Mouse (Mus musculus) lung, embryonic 16.5 days (tissue): ENCODE results near the gene Cdh15. TPM values are rescaled to one million over a fixed set of nuclear protein-coding genes. Genes with fewer than 3 reads are reported as not detected.

Source experiments
- ATAC-seq: fragments of 200-750 bp; cut with Nextera tagmentation; 2 replicates; pipeline ENCODE4 v1.8.0; 2017; ENCODE audit warnings: low read depth, mild to moderate bottlenecking, moderate library complexity
- H3K27ac ChIP-seq: fragments of 300-500 bp; sonication (generic); 2 replicates; pipeline ENCODE4 v1.5.1; 2014; ENCODE audit warnings: mild to moderate bottlenecking, control low read depth, low read length
- H3K27me3 ChIP-seq: fragments of 300-500 bp; sonication (generic); 2 replicates; pipeline ENCODE4 v1.6.1; 2014; ENCODE audit warnings: low read depth, low read length, mixed read lengths; ENCODE audit not compliant: control insufficient read depth, insufficient read depth
- H3K36me3 ChIP-seq: fragments of 300-500 bp; sonication (generic); 2 replicates; pipeline ENCODE4 v1.6.1; 2014; ENCODE audit warnings: low read length; ENCODE audit not compliant: control insufficient read depth, insufficient read depth
- H3K4me1 ChIP-seq: fragments of 300-500 bp; sonication (generic); replicated peaks from 2 replicates; pipeline ENCODE4 v1.6.1; 2014; ENCODE audit warnings: low read length, mixed read lengths; ENCODE audit not compliant: control insufficient read depth, insufficient read depth
- H3K4me2 ChIP-seq: fragments of 300-500 bp; sonication (generic); 2 replicates; pipeline ENCODE4 v1.6.1; 2014; ENCODE audit warnings: low read depth, low read length, control low read depth
- H3K4me3 ChIP-seq: fragments of 300-500 bp; sonication (generic); 2 replicates; pipeline ENCODE4 v1.5.1; 2014; ENCODE audit warnings: mild to moderate bottlenecking, low read length, control low read depth
- H3K9ac ChIP-seq: fragments of 300-500 bp; sonication (generic); 2 replicates; pipeline ENCODE4 v1.6.1; 2014; ENCODE audit warnings: low read length, control low read depth
- H3K9me3 ChIP-seq: fragments of 300-500 bp; sonication (generic); 2 replicates; pipeline ENCODE4 v1.6.1; 2016; ENCODE audit warnings: low read length; ENCODE audit not compliant: control insufficient read depth
- WGBS: fragments of 180-500 bp; shearing (Covaris S2); extraction: QIAGEN DNeasy Blood & Tissue Kit; methylation state at CpG from one replicate; pipeline ENCODE4 v1.1.7; 2014; 5-methylcytosine and 5-hydroxymethylcytosine counted together
- polyA plus RNA-seq: library from polyadenylated mRNA; unstranded; fragments of >200 nt; fragmentation: Nextera tagmentation; extraction: Ambion mirVana; gene quantifications from 2 replicates; pipeline ENCODE4 v1.2.1, GENCODE M21; 2015

The Cdh15 gene
- polyA plus RNA-seq, 1 experiment from 2014 or later, result 0.49 TPM

DNA sequence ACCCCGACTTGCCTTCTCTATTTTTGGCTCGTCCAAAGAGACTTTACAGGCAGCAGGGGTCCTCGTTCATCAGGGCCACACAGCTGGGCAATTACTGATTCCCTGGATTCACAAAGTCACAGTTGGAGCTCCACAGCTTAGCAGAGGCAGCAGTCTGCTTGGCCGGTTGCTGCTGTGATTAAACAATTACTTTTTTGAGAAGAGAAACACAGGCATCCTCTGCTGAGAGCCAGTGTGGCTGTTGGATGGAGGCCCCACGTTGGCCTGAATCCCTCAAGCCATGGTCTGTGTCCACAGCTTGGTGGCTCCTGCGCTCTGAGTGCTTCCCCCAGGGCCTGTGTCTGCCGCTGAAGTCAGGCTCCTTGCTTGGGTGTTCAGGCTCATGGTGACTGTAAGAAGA lies 33.2 kb upstream of the Cdh15 start:
- H3K9ac ChIP-seq, result no peak overlapping the region

DNA sequence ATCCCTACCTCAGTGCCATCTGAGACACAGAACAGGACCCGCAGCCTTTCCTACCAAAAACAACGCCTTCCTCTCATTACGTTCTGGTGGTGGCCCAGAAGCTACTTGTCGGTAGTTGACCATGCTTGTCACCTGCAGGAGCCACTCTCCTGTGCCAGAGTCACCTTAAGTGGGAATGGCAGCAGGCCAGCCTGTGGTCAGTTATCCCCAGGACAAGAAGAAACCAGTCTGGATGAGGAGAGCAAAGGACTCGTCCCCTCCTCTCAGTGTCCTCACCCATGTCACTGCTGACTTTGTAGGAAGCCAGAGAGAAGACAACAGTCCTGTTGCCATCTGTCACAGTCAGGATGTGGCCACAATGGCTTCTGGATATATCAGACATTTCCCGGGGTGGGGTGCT lies 30.8 kb upstream of the Cdh15 start:
- Histone ChIP-seq H3K4me1 (no peaks in the 10 kb centered on the region), H3K27me3 (no peaks in the 10 kb centered on the region), H3K27ac (no peak overlapping the region), H3K4me3 (no peak overlapping the region), H3K4me2 (no peak overlapping the region), H3K36me3 (peaks cover 3% of the 10 kb centered on the region; the same call in 1 of the 2 replicates), H3K9ac (no peak overlapping the region), H3K9me3 (no peaks in the 10 kb centered on the region)
- ATAC-seq, result no peak
- 87% methylated on average over 6 of the region's 6 CpGs for WGBS

More for the DNA sequence above, 33.2 kb upstream of the Cdh15 start:
- WGBS, result 39% methylated on average over 7 of the region's 7 CpGs
- Histone ChIP-seq H3K4me1 (no peaks in the 10 kb centered on the region), H3K27ac (no peak overlapping the region), H3K36me3 (peaks cover 3% of the 10 kb centered on the region; the same call in 1 of the 2 replicates), H3K27me3 (no peaks in the 10 kb centered on the region), H3K4me3 (no peak overlapping the region), H3K4me2 (no peak overlapping the region), H3K9me3 (no peaks in the 10 kb centered on the region)
- no peak for ATAC-seq

DNA sequence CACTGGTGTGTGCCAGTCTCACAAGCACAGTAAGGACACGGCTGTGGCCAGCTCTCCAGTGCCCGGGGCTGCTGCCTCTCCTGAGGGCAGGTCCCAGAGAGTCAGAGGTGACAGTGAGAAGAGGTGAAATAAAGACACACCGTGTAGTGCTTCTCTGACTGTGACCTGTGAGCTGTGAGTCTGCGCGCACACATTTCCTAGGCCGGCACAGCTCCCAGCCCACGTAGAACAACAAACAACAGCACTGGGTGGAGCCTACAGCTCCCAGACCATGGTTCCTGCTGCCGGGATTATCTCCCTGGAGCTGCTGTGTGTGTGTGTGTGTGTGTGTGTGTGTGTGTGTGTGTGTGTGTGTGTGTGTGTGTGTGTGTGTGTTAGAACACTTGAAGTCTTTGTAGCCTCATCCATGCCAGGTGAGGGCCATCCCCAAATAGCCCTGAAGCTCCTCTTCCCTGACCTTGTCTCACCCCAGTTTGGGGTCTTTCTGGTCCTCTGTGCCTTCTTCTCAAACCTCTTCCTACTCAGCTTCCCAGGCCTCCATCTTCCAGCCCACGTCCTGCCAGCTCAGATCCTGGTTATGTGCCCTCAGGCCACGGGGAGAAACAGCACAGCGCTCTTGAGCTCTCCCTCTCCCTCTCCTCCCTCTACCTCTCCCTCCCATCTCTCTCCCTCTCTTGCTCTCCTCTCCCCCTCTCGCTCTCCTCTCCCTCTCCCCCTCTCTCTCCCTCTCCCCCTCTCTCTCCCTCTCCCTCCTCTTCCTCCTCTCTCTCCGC lies 29.9 kb upstream of the Cdh15 start:
- Histone ChIP-seq H3K9me3 (no peaks in the 10 kb centered on the region), H3K4me3 (no peak overlapping the region), H3K4me2 (no peak overlapping the region), H3K27me3 (no peaks in the 10 kb centered on the region), H3K9ac (no peak overlapping the region), H3K36me3 (peaks cover 3% of the 10 kb centered on the region; the same call in 1 of the 2 replicates), H3K4me1 (no peaks in the 10 kb centered on the region), H3K27ac (no peak overlapping the region)
- no peak for ATAC-seq
- 27% methylated on average over 13 of the region's 13 CpGs for WGBS

DNA sequence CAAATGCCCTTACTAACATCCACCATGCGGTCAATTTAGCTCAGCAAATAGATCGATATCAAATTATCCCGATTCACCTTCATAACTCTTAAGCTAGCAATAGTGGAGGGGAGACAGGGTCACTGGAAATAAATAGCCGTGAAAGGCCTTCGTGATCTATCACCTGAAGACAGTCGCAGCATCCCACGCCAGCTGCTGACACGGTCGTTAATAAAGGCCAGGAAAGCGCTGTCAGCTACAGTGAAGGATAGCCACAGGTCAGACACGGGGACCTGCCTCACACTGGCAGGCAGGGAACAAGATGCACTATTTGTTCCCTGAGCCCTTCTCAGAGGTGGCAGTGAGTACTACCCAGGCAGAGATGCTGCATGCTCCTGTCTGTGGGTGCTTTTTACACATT lies 28.0 kb upstream of the Cdh15 start:
- ATAC-seq, result no peak
- H3K9me3 ChIP-seq, result no peaks in the 10 kb centered on the region

DNA sequence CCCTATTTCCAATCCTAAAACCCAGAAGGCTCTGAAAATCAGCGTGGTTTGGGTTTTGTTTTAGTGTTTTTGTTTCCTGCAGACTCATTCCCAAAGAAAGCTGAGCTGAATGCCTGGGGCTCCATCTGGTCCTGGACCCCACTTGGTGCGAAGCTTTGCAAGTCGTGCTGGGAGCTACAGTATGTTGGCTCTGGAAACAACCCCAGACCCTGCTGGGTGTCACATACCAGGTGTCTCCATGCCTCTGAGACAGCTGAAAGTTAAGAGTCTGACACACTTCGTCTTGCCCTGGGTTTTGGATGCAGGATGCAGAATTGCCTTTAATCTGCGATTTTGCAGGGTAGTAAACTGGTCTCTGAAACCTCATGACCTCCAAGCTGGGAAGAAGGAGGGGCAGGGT lies 23.2 kb upstream of the Cdh15 start:
- no peaks in the 10 kb centered on the region for H3K36me3 ChIP-seq
- no peak for ATAC-seq
- no peaks in the 10 kb centered on the region for H3K4me1 ChIP-seq
- no peak overlapping the region for H3K9ac ChIP-seq
- H3K27ac ChIP-seq, result no peak overlapping the region
- no peaks in the 10 kb centered on the region for H3K9me3 ChIP-seq
- H3K4me3 ChIP-seq, result no peak overlapping the region
- WGBS, result 32% methylated on average over 5 of the region's 5 CpGs
- no peaks in the 10 kb centered on the region for H3K27me3 ChIP-seq
- H3K4me2 ChIP-seq, result no peak overlapping the region

More for the DNA sequence above, 28.0 kb upstream of the Cdh15 start:
- Histone ChIP-seq H3K27me3 (no peaks in the 10 kb centered on the region), H3K9ac (no peak overlapping the region), H3K4me2 (no peak overlapping the region), H3K4me3 (no peak overlapping the region), H3K27ac (no peak overlapping the region), H3K4me1 (no peaks in the 10 kb centered on the region), H3K36me3 (peaks cover 3% of the 10 kb centered on the region; the same call in 1 of the 2 replicates)
- 33% methylated on average over 11 of the region's 11 CpGs for WGBS

DNA sequence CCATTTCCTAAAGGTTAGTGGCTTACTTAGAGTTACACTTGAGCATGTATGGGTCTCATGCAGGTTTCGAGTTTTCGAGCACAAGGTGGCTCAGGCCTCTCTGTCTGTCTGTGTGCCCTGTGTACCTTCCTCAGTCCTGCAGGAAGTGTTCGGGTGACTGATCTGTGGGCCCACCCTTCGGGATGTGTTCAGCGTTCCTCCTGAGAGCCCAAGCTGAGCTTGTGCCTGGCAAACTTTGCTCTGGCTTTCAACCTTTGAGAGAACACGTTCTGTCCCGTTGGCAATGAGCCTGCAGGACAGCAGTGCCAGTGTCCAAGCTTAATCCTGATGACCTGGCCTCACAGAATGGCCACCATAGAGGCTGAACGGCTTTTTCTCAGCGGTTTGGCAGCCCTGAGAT lies 22.8 kb upstream of the Cdh15 start:
- H3K27ac ChIP-seq, result no peak overlapping the region
- no peaks in the 10 kb centered on the region for H3K36me3 ChIP-seq
- no peak overlapping the region for H3K4me3 ChIP-seq
- H3K4me2 ChIP-seq, result no peak overlapping the region
- H3K27me3 ChIP-seq, result no peaks in the 10 kb centered on the region
- WGBS, result 67% methylated on average over 9 of the region's 9 CpGs
- H3K9me3 ChIP-seq, result no peaks in the 10 kb centered on the region
- ATAC-seq, result no peak
- no peak overlapping the region for H3K9ac ChIP-seq
- H3K4me1 ChIP-seq, result no peaks in the 10 kb centered on the region

DNA sequence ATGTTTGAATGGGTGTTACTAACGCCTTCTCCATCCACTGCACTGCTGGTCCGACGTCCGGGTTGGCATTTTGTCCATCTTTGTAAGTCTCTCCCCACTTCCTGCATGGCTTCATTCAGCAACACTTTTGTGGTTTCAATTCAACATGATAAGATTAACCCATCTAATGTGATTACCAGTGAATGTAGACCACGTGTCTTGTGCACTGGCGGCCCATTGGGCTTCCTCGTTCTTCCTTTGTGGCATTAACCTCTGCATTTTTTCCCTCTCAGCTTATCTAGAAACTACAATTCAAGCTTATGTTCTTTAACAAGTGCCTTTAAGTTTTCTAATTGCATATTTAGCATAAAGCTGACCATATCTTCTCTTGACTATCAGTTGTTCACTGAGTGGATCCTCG lies 22.4 kb upstream of the Cdh15 start:
- no peak for ATAC-seq

DNA sequence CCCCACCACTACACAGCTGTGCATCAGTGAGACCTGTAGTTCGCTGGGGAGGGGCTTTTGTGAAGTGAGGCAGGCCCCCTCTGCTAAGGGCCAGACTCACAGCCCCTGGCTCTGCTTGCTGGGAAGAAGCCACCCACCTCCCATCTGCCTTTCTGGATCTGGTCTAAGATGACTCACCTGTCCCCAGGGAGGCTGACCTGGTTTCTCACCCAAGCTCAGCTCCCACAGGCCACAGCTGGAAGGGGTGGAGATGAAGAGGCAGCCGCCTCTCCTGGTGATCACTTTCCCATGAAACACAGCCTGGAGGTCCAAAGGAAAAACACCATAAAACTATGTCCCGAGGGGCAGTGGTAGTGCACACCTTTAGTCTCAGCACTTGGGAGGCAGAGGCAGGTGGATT lies 18.4 kb upstream of the Cdh15 start:
- WGBS, result 76% methylated on average over 3 of the region's 3 CpGs

More for the DNA sequence above, 22.4 kb upstream of the Cdh15 start:
- Histone ChIP-seq H3K9me3 (no peaks in the 10 kb centered on the region), H3K9ac (no peak overlapping the region), H3K36me3 (no peaks in the 10 kb centered on the region), H3K4me2 (no peak overlapping the region), H3K4me1 (no peaks in the 10 kb centered on the region), H3K27ac (no peak overlapping the region), H3K27me3 (no peaks in the 10 kb centered on the region), H3K4me3 (no peak overlapping the region)
- WGBS, result 66% methylated on average over 8 of the region's 8 CpGs

DNA sequence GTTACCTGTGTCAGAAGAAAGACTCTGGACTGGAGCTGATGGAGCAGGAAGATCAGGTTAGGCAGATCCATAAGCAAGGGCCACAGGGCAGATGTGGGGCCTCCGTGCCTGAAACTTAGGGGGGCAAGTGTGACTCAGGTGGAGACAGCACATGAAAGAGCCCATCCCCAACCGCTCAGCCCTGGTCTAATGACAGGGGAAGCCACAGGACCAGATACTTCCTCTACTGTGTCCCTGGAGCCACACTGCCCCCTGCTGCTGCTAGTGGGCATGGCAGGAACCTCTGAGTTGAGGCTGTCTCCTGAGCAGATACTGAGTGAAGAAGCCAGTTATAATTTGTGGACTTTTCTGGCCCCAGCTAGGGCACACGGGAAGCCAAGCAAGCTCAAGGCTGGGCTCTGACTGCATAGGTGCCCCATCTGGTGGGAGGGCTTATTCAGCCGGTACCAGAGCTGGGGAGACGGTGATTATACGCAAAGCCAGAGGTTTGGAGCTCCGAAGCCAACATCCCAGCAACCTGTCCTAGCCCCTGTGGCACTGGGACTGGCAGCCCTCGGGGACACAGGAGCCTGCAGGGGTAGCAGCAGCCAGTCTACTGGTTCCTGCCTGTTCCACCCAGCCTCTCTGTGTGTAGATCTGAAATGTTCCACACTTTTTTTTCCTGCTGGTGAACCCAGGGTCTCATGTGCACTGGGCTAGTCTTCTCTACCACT lies 17.3 kb upstream of the Cdh15 start:
- H3K9ac ChIP-seq, result no peak overlapping the region
- WGBS, result 40% methylated on average over 8 of the region's 8 CpGs
- no peak overlapping the region for H3K27ac ChIP-seq
- no peaks in the 10 kb centered on the region for H3K27me3 ChIP-seq
- no peaks in the 10 kb centered on the region for H3K36me3 ChIP-seq
- ATAC-seq, result peak; percentile 79
- no peaks in the 10 kb centered on the region for H3K4me1 ChIP-seq
- H3K4me2 ChIP-seq, result no peak overlapping the region
- H3K9me3 ChIP-seq, result no peaks in the 10 kb centered on the region
- H3K4me3 ChIP-seq, result no peak overlapping the region

More for the DNA sequence above, 18.4 kb upstream of the Cdh15 start:
- Histone ChIP-seq H3K9me3 (no peaks in the 10 kb centered on the region), H3K4me1 (no peaks in the 10 kb centered on the region), H3K9ac (no peak overlapping the region), H3K27ac (no peak overlapping the region), H3K27me3 (no peaks in the 10 kb centered on the region), H3K36me3 (no peaks in the 10 kb centered on the region), H3K4me3 (no peak overlapping the region), H3K4me2 (no peak overlapping the region)
- no peak for ATAC-seq
